Mouse (Mus musculus) kidney, embryonic 14.5 days (tissue): ENCODE data around the gene Usp3. TPM values are rescaled to one million over a fixed set of nuclear protein-coding genes. Genes with fewer than 3 reads are reported as not detected.

Source experiments
- ATAC-seq: fragments of 200-750 bp; cut with Nextera tagmentation; 2 replicates; pipeline ENCODE4 v1.8.0; 2017; ENCODE audit warnings: moderate number of reproducible peaks, mild to moderate bottlenecking, moderate TSS enrichment, moderate library complexity; ENCODE audit not compliant: low FRiP score, low TSS enrichment
- H3K27ac ChIP-seq: fragments of 300-500 bp; sonication (generic); 2 replicates; pipeline ENCODE4 v1.5.1; 2014; ENCODE audit warnings: low read depth, mild to moderate bottlenecking, low read length, moderate library complexity, mixed read lengths
- H3K27me3 ChIP-seq: fragments of 300-500 bp; sonication (generic); 2 replicates; pipeline ENCODE4 v1.6.1; 2014; ENCODE audit warnings: mild to moderate bottlenecking, low read length; ENCODE audit not compliant: control insufficient read depth, insufficient read depth
- H3K36me3 ChIP-seq: fragments of 300-500 bp; sonication (generic); 2 replicates; pipeline ENCODE4 v1.6.1; 2014; ENCODE audit warnings: low read length, mixed read lengths; ENCODE audit not compliant: control insufficient read depth, insufficient read depth
- H3K4me1 ChIP-seq: fragments of 300-500 bp; sonication (generic); 2 replicates; pipeline ENCODE4 v1.6.1; 2014; ENCODE audit warnings: low read length, mixed read lengths; ENCODE audit not compliant: control insufficient read depth, insufficient read depth
- H3K4me2 ChIP-seq: fragments of 300-500 bp; sonication (generic); replicated peaks from 2 replicates; pipeline ENCODE4 v1.6.1; 2014; ENCODE audit warnings: low read depth, mild to moderate bottlenecking, low read length
- H3K4me3 ChIP-seq: fragments of 300-500 bp; sonication (generic); 2 replicates; pipeline ENCODE4 v1.5.1; 2014; ENCODE audit warnings: mild to moderate bottlenecking, low read length
- H3K9ac ChIP-seq: fragments of 300-500 bp; sonication (generic); 2 replicates; pipeline ENCODE4 v1.6.1; 2014; ENCODE audit warnings: low read depth, mild to moderate bottlenecking, low read length, moderate library complexity
- H3K9me3 ChIP-seq: fragments of 300-500 bp; sonication (generic); 2 replicates; pipeline ENCODE4 v1.6.1; 2016; ENCODE audit warnings: low read length; ENCODE audit not compliant: control insufficient read depth
- WGBS: fragments of 180-500 bp; shearing (Covaris S2); extraction: QIAGEN DNeasy Blood & Tissue Kit; methylation state at CpG from one replicate; pipeline ENCODE4 v1.1.7; 2014; 5-methylcytosine and 5-hydroxymethylcytosine counted together
- polyA plus RNA-seq: library from polyadenylated mRNA; unstranded; fragments of >200 nt; fragmentation: Nextera tagmentation; extraction: Ambion mirVana; gene quantifications from 2 replicates; pipeline ENCODE4 v1.2.1, GENCODE M21; 2014

The Usp3 gene
- polyA plus RNA-seq, 1 experiment from 2014 or later, result 83.6 TPM

- Histone ChIP-seq H3K27me3 (no peaks in the 10 kb centered on the region), H3K36me3 (no peaks in the 10 kb centered on the region), H3K27ac (no peak overlapping the region), H3K9ac (no peak overlapping the region), H3K9me3 (no peaks in the 10 kb centered on the region), H3K4me2 (no peak overlapping the region), H3K4me1 (0 out of 2 replicates have a peak, but pooled peaks cover 2% of the 10 kb centered on the region), H3K4me3 (no peak overlapping the region)
- WGBS, result 76% methylated on average over 1 of the region's 1 CpGs
- no peak for ATAC-seq
These were observed 30.7 kb downstream of the Usp3 start for GRCm38 (mm10) chr9:66562215-66562614.

- ATAC-seq, result no peak
- WGBS, result 93% methylated on average over 2 of the region's 2 CpGs
- no peaks in the 10 kb centered on the region for H3K27me3 ChIP-seq
- H3K27ac ChIP-seq, result no peak overlapping the region
- no peak overlapping the region for H3K4me3 ChIP-seq
- no peak overlapping the region for H3K4me2 ChIP-seq
- H3K9me3 ChIP-seq, result no peaks in the 10 kb centered on the region
- H3K9ac ChIP-seq, result no peak overlapping the region
- no peaks in the 10 kb centered on the region for H3K36me3 ChIP-seq
- 0 out of 2 replicates have a peak, but pooled peaks cover 2% of the 10 kb centered on the region for H3K4me1 ChIP-seq
These were observed 31.4 kb downstream of the Usp3 start for GRCm38 (mm10) chr9:66561496-66561895.

GRCm38 (mm10) chr9:66560728-66561127 is 32.2 kb downstream of the Usp3 start:
- Histone ChIP-seq H3K4me2 (no peak overlapping the region), H3K36me3 (no peaks in the 10 kb centered on the region), H3K9me3 (no peaks in the 10 kb centered on the region), H3K27ac (no peak overlapping the region), H3K9ac (no peak overlapping the region), H3K27me3 (no peaks in the 10 kb centered on the region), H3K4me3 (no peak overlapping the region), H3K4me1 (0 out of 2 replicates have a peak, but pooled peaks cover 2% of the 10 kb centered on the region)
- ATAC-seq, result no peak
- WGBS, result 50% methylated on average over 1 of the region's 1 CpGs

- H3K4me3 ChIP-seq, result no peak overlapping the region
- H3K27me3 ChIP-seq, result no peaks in the 10 kb centered on the region
- no peak overlapping the region for H3K9ac ChIP-seq
- H3K4me2 ChIP-seq, result no peak overlapping the region
- no peaks in the 10 kb centered on the region for H3K9me3 ChIP-seq
- WGBS, result 66% methylated on average over 2 of the region's 2 CpGs
- no peaks in the 10 kb centered on the region for H3K36me3 ChIP-seq
- no peak for ATAC-seq
- 0 out of 2 replicates have a peak, but pooled peaks cover 2% of the 10 kb centered on the region for H3K4me1 ChIP-seq
- H3K27ac ChIP-seq, result no peak overlapping the region
These were observed 32.6 kb downstream of the Usp3 start for GRCm38 (mm10) chr9:66560295-66560694.

- H3K27ac ChIP-seq, result no peak overlapping the region; the same call in 1 of the 2 replicates
- 99% methylated on average over 4 of the region's 4 CpGs for WGBS
These were observed 34.0 kb downstream of the Usp3 start for GRCm38 (mm10) chr9:66558971-66559370.

GRCm38 (mm10) chr9:66542785-66543184 is 50.2 kb downstream of the Usp3 start:
- Histone ChIP-seq H3K27me3 (no peaks in the 10 kb centered on the region), H3K4me2 (no peak overlapping the region), H3K4me1 (no peaks in the 10 kb centered on the region), H3K9ac (no peak overlapping the region), H3K27ac (no peak overlapping the region), H3K4me3 (no peak overlapping the region), H3K36me3 (peaks cover 60% of the 10 kb centered on the region), H3K9me3 (no peaks in the 10 kb centered on the region)
- ATAC-seq, result no peak
- 85% methylated on average over 4 of the region's 4 CpGs for WGBS

More at GRCm38 (mm10) chr9:66558971-66559370, 34.0 kb downstream of the Usp3 start:
- Histone ChIP-seq H3K4me2 (no peak overlapping the region), H3K9me3 (no peaks in the 10 kb centered on the region), H3K4me1 (0 out of 2 replicates have a peak, but pooled peaks cover 2% of the 10 kb centered on the region), H3K36me3 (no peaks in the 10 kb centered on the region), H3K27me3 (no peaks in the 10 kb centered on the region), H3K9ac (no peak overlapping the region), H3K4me3 (no peak overlapping the region)
- no peak for ATAC-seq

GRCm38 (mm10) chr9:66521595-66521994 is 71.3 kb downstream of the Usp3 start:
- no peak overlapping the region for H3K4me2 ChIP-seq
- WGBS, result 96% methylated on average over 3 of the region's 3 CpGs
- H3K4me3 ChIP-seq, result no peak overlapping the region
- no peak for ATAC-seq
- H3K27ac ChIP-seq, result no peak overlapping the region
- H3K36me3 ChIP-seq, result peaks cover 76% of the 10 kb centered on the region
- no peaks in the 10 kb centered on the region for H3K9me3 ChIP-seq
- no peak overlapping the region for H3K9ac ChIP-seq
- H3K27me3 ChIP-seq, result no peaks in the 10 kb centered on the region
- H3K4me1 ChIP-seq, result no peaks in the 10 kb centered on the region

- WGBS, result 94% methylated on average over 4 of the region's 4 CpGs
- ATAC-seq, result no peak
These were observed 72.6 kb downstream of the Usp3 start for GRCm38 (mm10) chr9:66520299-66520698.

GRCm38 (mm10) chr9:66518901-66519300 is 74.0 kb downstream of the Usp3 start:
- Histone ChIP-seq H3K27ac (no peak overlapping the region), H3K9ac (no peak overlapping the region), H3K9me3 (no peaks in the 10 kb centered on the region), H3K36me3 (peaks cover 69% of the 10 kb centered on the region), H3K27me3 (no peaks in the 10 kb centered on the region), H3K4me3 (no peak overlapping the region), H3K4me2 (no peak overlapping the region), H3K4me1 (peaks cover 4% of the 10 kb centered on the region)
- no peak for ATAC-seq
- 88% methylated on average over 5 of the region's 5 CpGs for WGBS

More at GRCm38 (mm10) chr9:66520299-66520698, 72.6 kb downstream of the Usp3 start:
- Histone ChIP-seq H3K4me1 (no peaks in the 10 kb centered on the region), H3K27ac (no peak overlapping the region), H3K4me2 (no peak overlapping the region), H3K9ac (no peak overlapping the region), H3K27me3 (no peaks in the 10 kb centered on the region), H3K4me3 (no peak overlapping the region), H3K9me3 (no peaks in the 10 kb centered on the region), H3K36me3 (peaks cover 73% of the 10 kb centered on the region)
